Mouse (Mus musculus) gastrocnemius, postnatal 4 days (tissue): ENCODE results near the gene Prkcg. TPM values are rescaled to one million over a fixed set of nuclear protein-coding genes. Genes with fewer than 3 reads are reported as not detected.

Experiments
- DNase-seq, 2 experiments: peaks; one replicate each; pipeline ENCODE4 v3.0.0; 2021 to 2022; ENCODE audit warnings: low spot score in 2 of 2, mixed read lengths in 2 of 2
- total RNA-seq, 2 experiments: library from RNA; stranded (reverse); gene quantifications; 2 replicates each; pipeline ENCODE4 v1.2.3; 2021

Prkcg gene
- total RNA-seq, 2 experiments from 2014 or later: 2.5 to 4.6 TPM

- DNase-seq: no peak
Measured at GRCm38 (mm10) chr7:3354850-3355249, 65.9 kb downstream of the Prkcg start.

GRCm38 (mm10) chr7:3360678-3361077 is 71.7 kb downstream of the Prkcg start:
- DNase-seq: no peak

GRCm38 (mm10) chr7:3365547-3366279 is 76.7 kb downstream of the Prkcg start:
- DNase-seq: no peak

- no peak for DNase-seq
Measured at GRCm38 (mm10) chr7:3366705-3367516, 77.9 kb downstream of the Prkcg start.

GRCm38 (mm10) chr7:3367569-3367968 is 78.6 kb downstream of the Prkcg start:
- DNase-seq: no peak

GRCm38 (mm10) chr7:3368311-3368710 is 79.3 kb downstream of the Prkcg start:
- DNase-seq: no peak

- DNase-seq: no peak
Measured at GRCm38 (mm10) chr7:3369189-3369588, 80.2 kb downstream of the Prkcg start.

GRCm38 (mm10) chr7:3370407-3370806 is 81.4 kb downstream of the Prkcg start:
- DNase-seq: no peak

GRCm38 (mm10) chr7:3372376-3372775 is 83.4 kb downstream of the Prkcg start:
- no peak for DNase-seq

- DNase-seq: no peak
Measured at GRCm38 (mm10) chr7:3373754-3374153, 84.8 kb downstream of the Prkcg start.

GRCm38 (mm10) chr7:3376831-3377230 is 87.9 kb downstream of the Prkcg start:
- DNase-seq: peak; percentile 38 to 64

Other genes with a start within 250 kb of the Prkcg start
- not detected for gene AU018091, start 120.0 kb upstream of the Prkcg start, total RNA-seq
- not detected for gene Nlrp12, start 39.4 kb upstream of the Prkcg start, total RNA-seq
- gene Myadm, start 99 bp upstream of the Prkcg start, total RNA-seq: 100 to 1,000 TPM; 195 to 196 TPM
- gene Cacng7, start 43.8 kb downstream of the Prkcg start, total RNA-seq: 10 to 100 TPM; 18.9 to 20.5 TPM
- not detected for gene Cacng8, start 101.5 kb downstream of the Prkcg start, total RNA-seq
- 10 to 100 TPM; 76.0 to 76.4 TPM for gene Cacng6, start 135.0 kb downstream of the Prkcg start, total RNA-seq
- gene Tarm1, start 213.4 kb downstream of the Prkcg start, total RNA-seq: under 1 TPM; 0.32 to 0.52 TPM